Mouse (Mus musculus) MEL (cell line): ENCODE measurements around the gene Hnrnpl. TPM values are rescaled to one million over a fixed set of nuclear protein-coding genes. Genes with fewer than 3 reads are reported as not detected.

Source experiments
- DNase-seq: peaks from one replicate; pipeline ENCODE4 v3.0.0; 2011; ENCODE audit warnings: low read depth, low spot score
- H3K27ac ChIP-seq: 2 replicates; pipeline ENCODE4 v1.5.1; 2012; ENCODE audit warnings: low read depth, mild to moderate bottlenecking, control low read depth, low read length, moderate library complexity; ENCODE audit not compliant: control insufficient read depth
- H3K27me3 ChIP-seq, 2 experiments: fragments of 150-350 bp in 1 of 2; sonication (generic) in 1 of 2; 2 replicates each; pipeline ENCODE4 v1.6.1; 2012; ENCODE audit warnings: low read length in 2 of 2, mild to moderate bottlenecking in 2 of 2, improper control_type of control experiment in 1 of 2, moderate library complexity in 1 of 2; ENCODE audit not compliant: insufficient read depth in 2 of 2, control insufficient read depth in 1 of 2
- H3K36me3 ChIP-seq, 2 experiments: 2 replicates each; pipeline ENCODE4 v1.6.1; 2012 to 2014; ENCODE audit warnings: low read length in 2 of 2, improper control_type of control experiment in 1 of 2, inconsistent platforms in 1 of 2, mild to moderate bottlenecking in 1 of 2; ENCODE audit not compliant: insufficient read depth in 2 of 2, control insufficient read depth in 1 of 2
- H3K4me1 ChIP-seq, 2 experiments: fragments of 150-350 bp in 1 of 2; sonication (generic) in 1 of 2; 2 replicates each; pipeline ENCODE4 v1.6.1; 2012; ENCODE audit warnings: low read length in 2 of 2, improper control_type of control experiment in 1 of 2, mild to moderate bottlenecking in 1 of 2; ENCODE audit not compliant: insufficient read depth in 2 of 2, control insufficient read depth in 1 of 2
- H3K4me3 ChIP-seq, 2 experiments: fragments of 150-350 bp in 1 of 2; sonication (generic) in 1 of 2; 2 replicates each; pipeline ENCODE4 v1.5.1; 2012; ENCODE audit warnings: low read depth in 2 of 2, low read length in 2 of 2, mild to moderate bottlenecking in 2 of 2, moderate library complexity in 2 of 2, control low read depth in 1 of 2, improper control_type of control experiment in 1 of 2; ENCODE audit not compliant: control insufficient read depth in 1 of 2, insufficient read depth in 1 of 2
- H3K79me2 ChIP-seq: 2 replicates; pipeline ENCODE4 v1.6.1; 2012; ENCODE audit warnings: mild to moderate bottlenecking, low read length, moderate library complexity; ENCODE audit not compliant: control insufficient read depth, poor library complexity, insufficient read depth
- H3K9ac ChIP-seq: 2 replicates; pipeline ENCODE4 v1.6.1; 2012; ENCODE audit warnings: low read depth, mild to moderate bottlenecking, control low read depth, low read length, moderate library complexity; ENCODE audit not compliant: control insufficient read depth, poor library complexity, severe bottlenecking
- H3K9me3 ChIP-seq: fragments of 150-350 bp; sonication (generic); replicated peaks from 2 replicates; pipeline ENCODE4 v1.6.1; 2012; ENCODE audit warnings: mild to moderate bottlenecking, low read length, improper control_type of control experiment, moderate library complexity; ENCODE audit not compliant: insufficient read depth
- BHLHE40 ChIP-seq: IDR thresholded peaks from 2 replicates; pipeline ENCODE4 v1.6.1; 2012; ENCODE audit warnings: low read depth, mild to moderate bottlenecking, inconsistent platforms, low read length, improper control_type of control experiment, borderline replicate concordance
- CHD1 ChIP-seq: IDR thresholded peaks from 2 replicates; pipeline ENCODE4 v1.6.1; 2012; ENCODE audit warnings: low read depth, mild to moderate bottlenecking, inconsistent platforms, low read length, improper control_type of control experiment
- CHD2 ChIP-seq: IDR thresholded peaks from 2 replicates; pipeline ENCODE4 v1.6.1; 2011; ENCODE audit warnings: low read length, improper control_type of control experiment
- CTCF ChIP-seq, 3 experiments: IDR thresholded peaks in 2 of 3; conservative IDR thresholded peaks in 1 of 3; 2 replicates each; pipeline ENCODE4 v1.5.1; 2011 to 2012; ENCODE audit warnings: low read length in 3 of 3, low read depth in 2 of 3, mild to moderate bottlenecking in 2 of 3, improper control_type of control experiment in 1 of 3, inconsistent platforms in 1 of 3, mixed read lengths in 1 of 3, moderate library complexity in 1 of 3; ENCODE audit not compliant: control insufficient read depth in 1 of 3, insufficient read depth in 1 of 3, poor library complexity in 1 of 3, severe bottlenecking in 1 of 3
- ELF1 ChIP-seq: IDR thresholded peaks from 2 replicates; pipeline ENCODE4 v1.6.1; 2014; ENCODE audit warnings: low read depth, mild to moderate bottlenecking, inconsistent platforms, low read length, improper control_type of control experiment, moderate library complexity
- EP300 ChIP-seq, 2 experiments: IDR thresholded peaks; 2 replicates each; pipeline ENCODE4 v1.6.1; 2011; ENCODE audit warnings: improper control_type of control experiment in 2 of 2, low read length in 2 of 2, low read depth in 1 of 2, mild to moderate bottlenecking in 1 of 2
- ETS1 ChIP-seq: IDR thresholded peaks from 2 replicates; pipeline ENCODE4 v1.6.1; 2012; ENCODE audit warnings: low read depth, mild to moderate bottlenecking, inconsistent platforms, low read length, improper control_type of control experiment, moderate library complexity
- GABPA ChIP-seq: IDR thresholded peaks from 2 replicates; pipeline ENCODE4 v1.6.1; 2012; ENCODE audit warnings: low read depth, mild to moderate bottlenecking, inconsistent platforms, low read length, improper control_type of control experiment, moderate library complexity
- GATA1 ChIP-seq: IDR thresholded peaks from 2 replicates; pipeline ENCODE4 v1.6.1; 2011; ENCODE audit warnings: low read depth, low read length, improper control_type of control experiment
- HCFC1 ChIP-seq: IDR thresholded peaks from 2 replicates; pipeline ENCODE4 v1.6.1; 2012; ENCODE audit warnings: low read depth, mild to moderate bottlenecking, inconsistent platforms, low read length, improper control_type of control experiment, moderate library complexity
- JUND ChIP-seq: IDR thresholded peaks from 2 replicates; pipeline ENCODE4 v1.6.1; 2011; ENCODE audit warnings: low read depth, mild to moderate bottlenecking, improper control_type of control experiment, low read length
- KAT2A ChIP-seq: conservative IDR thresholded peaks from 2 replicates; pipeline ENCODE4 v1.6.1; 2012; ENCODE audit warnings: low read depth, low read length, improper control_type of control experiment, inconsistent platforms
- MAFK ChIP-seq: IDR thresholded peaks from 2 replicates; pipeline ENCODE4 v1.6.1; 2011; ENCODE audit warnings: low read depth, mild to moderate bottlenecking, low read length, improper control_type of control experiment, borderline replicate concordance
- MAX ChIP-seq: IDR thresholded peaks from 2 replicates; pipeline ENCODE4 v1.6.1; 2011; ENCODE audit warnings: low read length, improper control_type of control experiment
- MAZ ChIP-seq: IDR thresholded peaks from 2 replicates; pipeline ENCODE4 v1.6.1; 2012; ENCODE audit warnings: low read depth, mild to moderate bottlenecking, inconsistent platforms, low read length, improper control_type of control experiment
- MEF2A ChIP-seq: IDR thresholded peaks from 2 replicates; pipeline ENCODE4 v1.6.1; 2014; ENCODE audit warnings: low read depth, mild to moderate bottlenecking, inconsistent platforms, low read length, improper control_type of control experiment; ENCODE audit not compliant: poor library complexity, insufficient replicate concordance, severe bottlenecking; ENCODE audit errors: extremely low read depth
- MXI1 ChIP-seq: IDR thresholded peaks from 2 replicates; pipeline ENCODE4 v1.6.1; 2011; ENCODE audit warnings: mild to moderate bottlenecking, low read depth, low read length, improper control_type of control experiment
- MYB ChIP-seq: IDR thresholded peaks from 2 replicates; pipeline ENCODE4 v1.6.1; 2011; ENCODE audit warnings: mild to moderate bottlenecking, low read depth, low read length, improper control_type of control experiment
- MYC ChIP-seq: IDR thresholded peaks from 2 replicates; pipeline ENCODE4 v1.6.1; 2011; ENCODE audit warnings: low read depth, mild to moderate bottlenecking, low read length, improper control_type of control experiment, moderate library complexity
- NELFE ChIP-seq: IDR thresholded peaks from 2 replicates; pipeline ENCODE4 v1.6.1; 2011; ENCODE audit warnings: low read depth, low read length, improper control_type of control experiment
- NRF1 ChIP-seq: IDR thresholded peaks from 2 replicates; pipeline ENCODE4 v1.6.1; 2014; ENCODE audit warnings: low read depth, mild to moderate bottlenecking, inconsistent platforms, low read length, improper control_type of control experiment, moderate library complexity; ENCODE audit not compliant: poor library complexity, insufficient read depth, severe bottlenecking
- POLR2A ChIP-seq, 2 experiments: IDR thresholded peaks; 2 replicates each; pipeline ENCODE4 v1.6.1; 2011 to 2012; ENCODE audit warnings: low read length in 2 of 2, mild to moderate bottlenecking in 2 of 2, control low read depth in 1 of 2, improper control_type of control experiment in 1 of 2, low read depth in 1 of 2, moderate library complexity in 1 of 2; ENCODE audit not compliant: control insufficient read depth in 1 of 2, insufficient read depth in 1 of 2, poor library complexity in 1 of 2
- POLR2AphosphoS5 ChIP-seq: IDR thresholded peaks from 2 replicates; pipeline ENCODE4 v1.6.1; 2012; ENCODE audit warnings: low read depth, borderline replicate concordance, mild to moderate bottlenecking, inconsistent platforms, low read length, moderate library complexity, mixed read lengths
- RAD21 ChIP-seq: IDR thresholded peaks from 2 replicates; pipeline ENCODE4 v1.6.1; 2011; ENCODE audit warnings: mild to moderate bottlenecking, low read depth, low read length, improper control_type of control experiment
- RCOR1 ChIP-seq: IDR thresholded peaks from 2 replicates; pipeline ENCODE4 v1.6.1; 2012; ENCODE audit warnings: low read depth, mild to moderate bottlenecking, inconsistent platforms, low read length, improper control_type of control experiment
- SIN3A ChIP-seq: IDR thresholded peaks from 2 replicates; pipeline ENCODE4 v1.6.1; 2012; ENCODE audit warnings: low read length, improper control_type of control experiment, inconsistent platforms
- SMC3 ChIP-seq: IDR thresholded peaks from 2 replicates; pipeline ENCODE4 v1.6.1; 2011; ENCODE audit warnings: low read depth, low read length, improper control_type of control experiment
- TAL1 ChIP-seq: IDR thresholded peaks from 2 replicates; pipeline ENCODE4 v1.6.1; 2012; ENCODE audit warnings: mild to moderate bottlenecking, inconsistent platforms, low read length, moderate library complexity, mixed read lengths
- TBP ChIP-seq: IDR thresholded peaks from 2 replicates; pipeline ENCODE4 v1.8.0; 2011; ENCODE audit warnings: low read depth, low read length, improper control_type of control experiment
- TCF12 ChIP-seq: IDR thresholded peaks from 2 replicates; pipeline ENCODE4 v1.6.1; 2014; ENCODE audit warnings: low read depth, mild to moderate bottlenecking, inconsistent platforms, low read length, improper control_type of control experiment, moderate library complexity
- UBTF ChIP-seq: IDR thresholded peaks from 2 replicates; pipeline ENCODE4 v1.6.1; 2012; ENCODE audit warnings: low read depth, mild to moderate bottlenecking, inconsistent platforms, low read length, improper control_type of control experiment, moderate library complexity, borderline replicate concordance; ENCODE audit not compliant: insufficient read depth
- USF1 ChIP-seq: IDR thresholded peaks from 2 replicates; pipeline ENCODE4 v1.6.1; 2014; ENCODE audit warnings: low read depth, mild to moderate bottlenecking, inconsistent platforms, low read length, improper control_type of control experiment, moderate library complexity
- USF2 ChIP-seq, 2 experiments: IDR thresholded peaks; 2 replicates each; pipeline ENCODE4 v1.6.1; 2011 to 2012; ENCODE audit warnings: improper control_type of control experiment in 2 of 2, low read length in 2 of 2, borderline replicate concordance in 1 of 2, inconsistent platforms in 1 of 2, low read depth in 1 of 2, mild to moderate bottlenecking in 1 of 2; ENCODE audit not compliant: insufficient read depth in 1 of 2
- ZC3H11A ChIP-seq: IDR thresholded peaks from 2 replicates; pipeline ENCODE4 v1.6.1; 2012; ENCODE audit warnings: low read depth, mild to moderate bottlenecking, inconsistent platforms, low read length, improper control_type of control experiment
- ZKSCAN1 ChIP-seq: IDR thresholded peaks from 2 replicates; pipeline ENCODE4 v1.6.1; 2012; ENCODE audit warnings: low read depth, mild to moderate bottlenecking, inconsistent platforms, low read length, improper control_type of control experiment, moderate library complexity
- ZMIZ1 ChIP-seq: IDR thresholded peaks from 2 replicates; pipeline ENCODE4 v1.6.1; 2012; ENCODE audit warnings: low read depth, mild to moderate bottlenecking, inconsistent platforms, low read length, improper control_type of control experiment, moderate library complexity
- ZNF384 ChIP-seq: IDR thresholded peaks from 2 replicates; pipeline ENCODE4 v1.6.1; 2012; ENCODE audit warnings: low read depth, mild to moderate bottlenecking, inconsistent platforms, low read length, improper control_type of control experiment
- polyA plus RNA-seq, 2 experiments: library from polyadenylated mRNA; stranded (reverse) in 1 of 2; unstranded in 1 of 2; fragments of >175 nt in 1 of 2; fragments of >200 nt in 1 of 2; gene quantifications; 2 replicates each; pipeline versions ENCODE4 v1.2.1 to v1.2.4; 2012; ENCODE audit warnings: low replicate concordance in 2 of 2, low read depth in 1 of 2; ENCODE audit not compliant: insufficient read length in 2 of 2, insufficient read depth in 1 of 2, missing spikeins in 1 of 2
- total RNA-seq: library from RNA; depleted of rRNA; stranded (reverse); fragments of 300-350 nt; gene quantifications from 2 replicates; pipeline ENCODE4 v1.2.3, GENCODE M21; 2012

The Hnrnpl gene
- total and polyA plus RNA-seq, 3 experiments, result 246 to 1,095 (median 684) TPM

GRCm38 (mm10) chr7:28811228-28811627 lies 2.9 kb downstream of the Hnrnpl start:
- H3K79me2 ChIP-seq, result peaks cover 55% of the 10 kb centered on the region
- no peaks in the 10 kb centered on the region for H3K27me3 ChIP-seq
- DNase-seq, result peak; percentile 97
- peak overlapping the region; percentile 92 for H3K27ac ChIP-seq
- peaks cover 24 to 45% of the 10 kb centered on the region in 2 experiments for H3K36me3 ChIP-seq
- H3K9ac ChIP-seq, result peak overlapping the region; percentile 97
- H3K9me3 ChIP-seq, result no peaks in the 10 kb centered on the region
- peaks cover 11 to 51% of the 10 kb centered on the region in 2 experiments for H3K4me1 ChIP-seq
- H3K4me3 ChIP-seq, result peak overlapping the region; percentile 68 to 81
- TF ChIP-seq POLR2AphosphoS5 (no peak), POLR2A (IDR thresholded peaks at IDR 0.05; ENCODE audit: control insufficient read depth in 1 of 2, insufficient read depth in 1 of 2, low read depth in 1 of 2, low read length in 2 of 2, poor library complexity in 1 of 2) (peak in 1 of 2 experiments; percentile 55; a peak in 1 of 4 replicates), NRF1 (peak; percentile 93), TAL1 (no peak), USF2 (IDR thresholded peaks at IDR 0.05; ENCODE audit: borderline replicate concordance in 1 of 2, insufficient read depth in 1 of 2, low read depth in 1 of 2, low read length in 2 of 2) (no peak), ZMIZ1 (peak; percentile 5; the same call in 1 of the 2 replicates), TBP (peak; percentile 43; the same call in 1 of the 2 replicates), ZNF384 (peak; percentile 100), USF1 (peak; percentile 71), RAD21 (no peak), NELFE (no peak), MAFK (no peak), GATA1 (peak; percentile 40; the same call in 1 of the 2 replicates), ETS1 (peak; percentile 59; the same call in 1 of the 2 replicates), ELF1 (peak; percentile 57; the same call in 1 of the 2 replicates), MYB (no peak; the same call in 1 of the 2 replicates), MXI1 (peak; percentile 93), MEF2A (no peak), MAZ (peak; percentile 70; the same call in 1 of the 2 replicates), ZKSCAN1 (no peak; the same call in 1 of the 2 replicates), CHD2 (no peak), RCOR1 (no peak), ZC3H11A (no peak), EP300 (IDR thresholded peaks at IDR 0.05; ENCODE audit: low read depth in 1 of 2, low read length in 2 of 2) (peak in 1 of 2 experiments; percentile 57; a peak in 2 of 4 replicates), UBTF (no peak), TCF12 (peak; percentile 52), SMC3 (no peak), MAX (peak; percentile 98), GABPA (no peak), CTCF (IDR thresholded peaks at IDR 0.05 in 2 of 3, conservative IDR thresholded peaks at IDR 0.05 in 1 of 3; ENCODE audit: control insufficient read depth in 1 of 3, insufficient read depth in 1 of 3, low read depth in 2 of 3, low read length in 3 of 3, poor library complexity in 1 of 3, severe bottlenecking in 1 of 3) (no peak), SIN3A (peak; percentile 91), BHLHE40 (peak; percentile 61), CHD1 (no peak), MYC (peak; percentile 99), JUND (no peak), HCFC1 (peak; percentile 74; the same call in 1 of the 2 replicates), KAT2A (no peak)
